ENCODE assay signal across 26 mouse cellular contexts in the genomic region with DNA sequence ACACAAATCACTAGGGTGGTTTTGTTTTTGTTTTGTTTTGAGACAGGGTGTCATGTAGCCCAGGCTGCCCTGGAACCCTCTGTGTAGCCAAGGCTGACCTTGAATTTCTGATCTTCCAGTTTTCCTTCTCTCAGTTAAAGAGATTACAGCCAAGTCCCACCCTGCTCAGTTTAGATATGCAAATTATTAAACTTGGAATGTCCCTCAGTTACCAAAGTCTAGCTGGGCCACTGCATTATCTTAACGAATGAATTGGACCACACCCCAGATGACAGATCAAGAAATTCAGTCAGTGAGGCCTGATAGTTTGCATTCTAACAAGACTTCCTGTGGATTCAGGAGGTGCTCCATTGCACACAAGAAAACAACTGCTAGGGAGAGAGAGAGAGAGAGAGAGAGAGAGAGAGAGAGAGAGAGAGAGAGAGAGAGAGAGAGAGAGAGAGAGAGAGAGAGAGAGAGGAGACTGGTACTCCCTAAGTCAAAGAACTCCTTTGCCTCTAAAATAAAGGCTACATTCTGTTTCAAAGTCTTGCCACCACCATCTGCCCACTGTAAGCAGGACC. TPM values are rescaled to one million over a fixed set of nuclear protein-coding genes. Genes with fewer than 3 reads are reported as not detected.
DNase-seq lines count a peak whose midpoint lies in the region; ATAC-seq and TF ChIP-seq lines count a peak whose summit lies in the region.
"Had no signal": no experiment of that assay in that cellular context is flagged by ENCODE, and none has a peak within 500 bp of the region (broad histone marks: within the 10 kb centered on the region; RNA-seq: fewer than 3 reads in every experiment).

No protein-coding gene starts in this region.

- H3K4me3 ChIP-seq in intestine, embryonic 15.5 days (replicated peaks), result no peak overlapping the region
- no peak overlapping the region for H3K4me3 ChIP-seq in intestine, postnatal 0 days (ENCODE audit: low read depth, low read length)
- H3K4me3 ChIP-seq in liver, embryonic 14.5 days (ENCODE audit: insufficient read depth in 1 of 2, low read depth in 2 of 2, low read length in 2 of 2), result no peak overlapping the region
- H3K4me3 ChIP-seq in small intestine, adult 2 months (ENCODE audit: low read depth, low read length), result no peak overlapping the region
- H3K4me3 ChIP-seq: forebrain, embryonic 15.5 days; hindbrain, embryonic 13.5 days; layer of hippocampus, adult 2 months; limb, embryonic 13.5 days; neural tube, embryonic 15.5 days had no signal

- no peaks in the 10 kb centered on the region for H3K9me3 ChIP-seq in intestine, embryonic 15.5 days
- H3K9me3 ChIP-seq in intestine, postnatal 0 days (ENCODE audit: control insufficient read depth), result no peaks in the 10 kb centered on the region
- no peaks in the 10 kb centered on the region for H3K9me3 ChIP-seq in liver, embryonic 14.5 days (ENCODE audit: control insufficient read depth, low read length)
- H3K9me3 ChIP-seq: forebrain, embryonic 15.5 days; hindbrain, embryonic 13.5 days; limb, embryonic 13.5 days; neural tube, embryonic 15.5 days had no signal

- peak; percentile 57 for ATAC-seq in intestine, embryonic 15.5 days
- ATAC-seq in intestine, postnatal 0 days, result no peak
- ATAC-seq in erythroid progenitor cell, adult 5-6 weeks (replicated peaks; ENCODE audit: low FRiP score, poor library complexity, severe bottlenecking), result peak; percentile 53
- peak; percentile 81 for ATAC-seq in liver, embryonic 14.5 days (ENCODE audit: insufficient read depth)
- no peak for ATAC-seq in activated CD4-positive, CD25-positive, alpha-beta regulatory T cell, adult 4 months
- ATAC-seq: forebrain, embryonic 15.5 days had no signal

- TF ChIP-seq EP300 in liver, embryonic 14.5 days (IDR thresholded peaks at IDR 0.05; ENCODE audit: low read depth), result peak; percentile 32

- 56% methylated on average over 1 of the region's 1 CpGs for WGBS in intestine, embryonic 15.5 days
- WGBS in intestine, postnatal 0 days, result 23% methylated on average over 1 of the region's 1 CpGs
- 24% methylated on average over 1 of the region's 1 CpGs for WGBS in liver, embryonic 14.5 days (ENCODE audit: insufficient replicate concordance)
- WGBS in small intestine, adult 2 months, result 6% methylated on average over 1 of the region's 1 CpGs

- DNase-seq in liver, embryonic 14.5 days (ENCODE audit: low read depth in 3 of 3, low spot score in 3 of 3), result peak in 1 of 3 experiments; percentile 71
- no peak for DNase-seq in ovary, adult 18-20 months (ENCODE audit: low spot score)
- no peak for DNase-seq in gastrocnemius, postnatal 4 days (ENCODE audit: low spot score in 2 of 2)
- DNase-seq: cerebellum, adult 2 months; cerebellum, postnatal 25 days; gastrocnemius, postnatal 10 days; heart, adult 11 months; kidney, postnatal 25 days; lung, embryonic 14.5 days; lung, postnatal 36 days had no signal

- H3K27me3 ChIP-seq in intestine, embryonic 15.5 days (replicated peaks), result no peaks in the 10 kb centered on the region
- H3K27me3 ChIP-seq in intestine, postnatal 0 days (replicated peaks; ENCODE audit: control insufficient read depth, insufficient read depth, low read length), result no peaks in the 10 kb centered on the region
- no peaks in the 10 kb centered on the region for H3K27me3 ChIP-seq in liver, embryonic 14.5 days (ENCODE audit: control insufficient read depth, insufficient read depth, low read length)
- no peaks in the 10 kb centered on the region for H3K27me3 ChIP-seq in small intestine, adult 2 months (ENCODE audit: control insufficient read depth, insufficient read depth, low read length)
- H3K27me3 ChIP-seq: forebrain, embryonic 15.5 days; neural tube, embryonic 15.5 days had no signal

- TF ChIP-seq CTCF in intestine, postnatal 0 days (IDR thresholded peaks at IDR 0.05; ENCODE audit: low read depth), result no peak
- TF ChIP-seq CTCF in liver, embryonic 14.5 days (IDR thresholded peaks at IDR 0.05; ENCODE audit: low read depth), result no peak
- no peak for TF ChIP-seq CTCF in small intestine, adult 2 months (IDR thresholded peaks at IDR 0.05; ENCODE audit: extremely low read depth, insufficient read length, insufficient replicate concordance, low read depth, low read length)

- no peak for TF ChIP-seq POLR2A in small intestine, adult 2 months (IDR thresholded peaks at IDR 0.05; ENCODE audit: low read depth, low read length)

- H3K9ac ChIP-seq in intestine, embryonic 15.5 days, result no peak overlapping the region
- no peak overlapping the region for H3K9ac ChIP-seq in intestine, postnatal 0 days (ENCODE audit: low read depth, low read length)
- H3K9ac ChIP-seq in liver, embryonic 14.5 days (replicated peaks), result peak overlapping the region; percentile 41
- H3K9ac ChIP-seq: forebrain, embryonic 15.5 days; hindbrain, embryonic 13.5 days; limb, embryonic 13.5 days; lung, embryonic 14.5 days; neural tube, embryonic 15.5 days had no signal

- 0 out of 2 replicates have a peak overlapping the region, but pooled peaks have one; percentile 17 for H3K27ac ChIP-seq in intestine, embryonic 15.5 days
- no peak overlapping the region for H3K27ac ChIP-seq in intestine, postnatal 0 days (ENCODE audit: low read depth, low read length)
- peak overlapping the region; percentile 72 for H3K27ac ChIP-seq in liver, embryonic 14.5 days
- H3K27ac ChIP-seq in small intestine, adult 2 months (ENCODE audit: insufficient read depth, low read depth, low read length), result peak overlapping the region; percentile 99
- H3K27ac ChIP-seq: forebrain, embryonic 15.5 days; hindbrain, embryonic 13.5 days; layer of hippocampus, adult 2 months; limb, embryonic 13.5 days; neural tube, embryonic 15.5 days had no signal

- H3K4me2 ChIP-seq in intestine, embryonic 15.5 days (replicated peaks), result no peak overlapping the region
- H3K4me2 ChIP-seq in intestine, postnatal 0 days (replicated peaks; ENCODE audit: low read depth), result no peak overlapping the region
- peak overlapping the region; percentile 66 for H3K4me2 ChIP-seq in liver, embryonic 14.5 days (ENCODE audit: low read depth)
- H3K4me2 ChIP-seq: forebrain, embryonic 15.5 days; hindbrain, embryonic 13.5 days; limb, embryonic 13.5 days; lung, embryonic 14.5 days; neural tube, embryonic 15.5 days had no signal

- no peaks in the 10 kb centered on the region for H3K36me3 ChIP-seq in intestine, embryonic 15.5 days
- H3K36me3 ChIP-seq in intestine, postnatal 0 days (ENCODE audit: control insufficient read depth, insufficient read depth), result no peaks in the 10 kb centered on the region
- H3K36me3 ChIP-seq in liver, embryonic 14.5 days (replicated peaks; ENCODE audit: control insufficient read depth, insufficient read depth, low read depth), result no peaks in the 10 kb centered on the region
- H3K36me3 ChIP-seq in small intestine, adult 2 months (ENCODE audit: control insufficient read depth, insufficient read depth, low read length), result no peaks in the 10 kb centered on the region
- H3K36me3 ChIP-seq: forebrain, embryonic 15.5 days; hindbrain, embryonic 13.5 days; limb, embryonic 13.5 days; neural tube, embryonic 15.5 days had no signal

- peaks cover 30% of the 10 kb centered on the region for H3K4me1 ChIP-seq in intestine, embryonic 15.5 days (replicated peaks)
- peaks cover 7% of the 10 kb centered on the region; the same call in 1 of the 2 replicates for H3K4me1 ChIP-seq in intestine, postnatal 0 days (replicated peaks; ENCODE audit: control insufficient read depth, insufficient read depth, low read length)
- H3K4me1 ChIP-seq in liver, embryonic 14.5 days (replicated peaks; ENCODE audit: control insufficient read depth in 2 of 2, insufficient read depth in 2 of 2, low read length in 1 of 2), result peaks cover 24 to 32% of the 10 kb centered on the region in 2 experiments
- H3K4me1 ChIP-seq in small intestine, adult 2 months (ENCODE audit: control insufficient read depth, insufficient read depth, insufficient read length, low read length), result peaks cover 50% of the 10 kb centered on the region

RNA-seq across cellular contexts. Expression of a gene that starts 37.5 kb away (rescaled TPM):
- not detected in 2 replicates for polyA plus RNA-seq in intestine, embryonic 15.5 days (2015; fragmentation: Nextera tagmentation; extraction: Ambion mirVana)
- not detected in 2 replicates for polyA plus RNA-seq in intestine, postnatal 0 days (2015; fragmentation: Nextera tagmentation; extraction: Ambion mirVana)
- not detected in 2 replicates for total RNA-seq in erythroid progenitor cell, adult 5-6 weeks (2015; ENCODE audit: low replicate concordance)
- not detected in 2 replicates for total RNA-seq in erythroid progenitor cell, adult 5-6 weeks (2017; ENCODE audit: low replicate concordance)
- 0.03 TPM in 1 of 2 replicates, not detected in the other for polyA plus RNA-seq in liver, embryonic 14.5 days (2012; rRNA removed)
- not detected in 2 replicates for polyA plus RNA-seq in liver, embryonic 14.5 days (2014; fragmentation: Nextera tagmentation; extraction: Ambion mirVana)
- 0.08 TPM in 1 of 2 replicates, not detected in the other for polyA plus RNA-seq in small intestine, adult 2 months (2012; rRNA removed)
- polyA plus RNA-seq in activated CD4-positive, CD25-positive, alpha-beta regulatory T cell, adult 4 months (2017; shearing (Covaris generic)), result not detected
- 1 to 10 TPM; 7.3 to 8.7 TPM for total RNA-seq in gastrocnemius, postnatal 4 days (2021)
- total RNA-seq: adrenal gland, adult 2 months; layer of hippocampus, adult 2 months; layer of hippocampus, postnatal 25 days; left cerebral cortex, postnatal 10 days had no signal
- polyA plus RNA-seq: forebrain, embryonic 15.5 days; hindbrain, embryonic 13.5 days; kidney, embryonic 14.5 days; limb, embryonic 13.5 days; lung, embryonic 14.5 days; midbrain, postnatal 0 days; neural tube, embryonic 15.5 days; thymus, postnatal 0 days had no signal

RNA-seq across cellular contexts. Expression of a gene that starts 53.8 kb away (rescaled TPM):
- 272 and 318 TPM in 2 replicates for polyA plus RNA-seq in intestine, embryonic 15.5 days (2015; fragmentation: Nextera tagmentation; extraction: Ambion mirVana)
- polyA plus RNA-seq in intestine, postnatal 0 days (2015; fragmentation: Nextera tagmentation; extraction: Ambion mirVana), result 113 and 124 TPM in 2 replicates
- total RNA-seq in erythroid progenitor cell, adult 5-6 weeks (2015; ENCODE audit: low replicate concordance), result 230 and 350 TPM in 2 replicates
- total RNA-seq in erythroid progenitor cell, adult 5-6 weeks (2017; ENCODE audit: low replicate concordance), result 315 and 491 TPM in 2 replicates
- polyA plus RNA-seq in liver, embryonic 14.5 days (2012; rRNA removed), result 247 and 260 TPM in 2 replicates
- polyA plus RNA-seq in liver, embryonic 14.5 days (2014; fragmentation: Nextera tagmentation; extraction: Ambion mirVana), result 80.3 and 83.0 TPM in 2 replicates
- polyA plus RNA-seq in small intestine, adult 2 months (2012; rRNA removed), result 6.7 and 7.7 TPM in 2 replicates
- polyA plus RNA-seq in activated CD4-positive, CD25-positive, alpha-beta regulatory T cell, adult 4 months (2017; shearing (Covaris generic)), result 100 to 1,000 TPM; 149 to 181 TPM
- 100 to 1,000 TPM; 200 to 267 TPM for total RNA-seq in gastrocnemius, postnatal 4 days (2021)

Comparison
In these comparisons a context has a peak if more than half of its experiments do, and no peak if none do; other contexts are left out.
1. ATAC-seq: peak in intestine, embryonic 15.5 days (single experiment), erythroid progenitor cell, adult 5-6 weeks (single experiment) and liver, embryonic 14.5 days (single experiment); none in intestine, postnatal 0 days (single experiment) and activated CD4-positive, CD25-positive, alpha-beta regulatory T cell, adult 4 months (single experiment).